Mouse (Mus musculus): ENCODE measurements around the gene Skap1. TPM values are rescaled to one million over a fixed set of nuclear protein-coding genes. Genes with fewer than 3 reads are reported as not detected.

Skap1 gene
- total and polyA plus RNA-seq, 2 experiments from 2014 or later, result 0.11 TPM; not detected in 1

DNA sequence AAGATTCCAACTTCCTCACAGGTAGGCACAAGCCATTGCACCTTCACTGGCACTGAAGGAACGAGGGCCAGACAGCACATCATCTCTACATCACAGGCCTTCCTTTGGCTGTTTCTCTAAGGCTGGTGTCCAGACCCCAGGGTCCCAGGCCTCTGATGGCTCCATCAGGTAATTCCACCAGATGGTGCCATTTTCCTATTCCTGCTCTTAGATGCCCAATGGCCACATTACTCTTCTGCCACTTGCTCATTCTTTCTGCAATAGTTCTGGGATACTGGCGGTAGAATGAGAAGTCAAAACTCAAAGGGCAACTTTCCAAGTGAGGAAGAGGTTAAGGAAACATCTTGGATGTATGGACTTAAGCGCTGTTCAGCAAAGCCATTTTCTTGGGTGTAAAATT lies 50.8 kb downstream of the Skap1 start:
- Histone ChIP-seq H3K9me3 (replicated peaks; ENCODE audit: control insufficient read depth, low read length) (peaks cover 5% of the 10 kb centered on the region; the same call in 1 of the 2 replicates), H3K36me3 (replicated peaks; ENCODE audit: control insufficient read depth, insufficient read depth, low read length) (no peaks in the 10 kb centered on the region), H3K9ac (replicated peaks; ENCODE audit: low read depth, low read length) (no peak overlapping the region), H3K4me2 (ENCODE audit: low read depth, low read length) (no peak overlapping the region), H3K27me3 (ENCODE audit: control insufficient read depth, insufficient read depth, low read length) (0 out of 2 replicates have a peak, but pooled peaks cover 5% of the 10 kb centered on the region), H3K4me3 (ENCODE audit: low read depth, low read length) (no peak overlapping the region), H3K27ac (ENCODE audit: low read depth) (no peak overlapping the region), H3K4me1 (ENCODE audit: control insufficient read depth, insufficient read depth) (no peaks in the 10 kb centered on the region)
- ATAC-seq (ENCODE audit: insufficient read depth, low read depth), result no peak
- TF ChIP-seq EP300 (IDR thresholded peaks at IDR 0.05; ENCODE audit: low read depth) (no peak), CTCF (IDR thresholded peaks at IDR 0.05; ENCODE audit: low read depth) (no peak)
- DNase-seq (ENCODE audit: low spot score), result no peak
- 79% methylated on average over 3 of the region's 3 CpGs for WGBS

DNA sequence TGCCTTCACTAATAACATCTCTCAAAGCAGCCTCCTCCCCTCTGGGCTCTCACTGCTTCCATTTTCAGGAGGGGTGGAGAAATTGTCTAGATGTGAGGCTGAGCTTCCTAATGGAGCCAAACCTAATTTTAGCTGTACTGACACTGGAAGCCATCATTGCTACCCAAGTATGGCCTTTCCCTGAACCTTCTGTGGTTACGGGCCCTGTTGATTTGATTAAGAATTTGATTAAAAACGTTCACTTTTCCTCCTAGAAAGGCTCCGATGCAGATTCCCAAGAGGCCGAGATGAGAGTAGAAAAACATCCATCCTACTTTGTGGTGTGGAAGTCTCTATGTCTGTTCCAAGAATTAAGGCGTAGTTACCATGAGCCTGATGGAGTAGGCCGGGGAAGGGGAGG lies 60.1 kb downstream of the Skap1 start:
- DNase-seq (ENCODE audit: low spot score) (no peak), ATAC-seq (ENCODE audit: insufficient read depth, low read depth) (no peak)
- H3K4me2 ChIP-seq (ENCODE audit: low read depth, low read length), result no peak overlapping the region
- no peaks in the 10 kb centered on the region for H3K27me3 ChIP-seq (ENCODE audit: control insufficient read depth, insufficient read depth, low read length)
- no peaks in the 10 kb centered on the region for H3K9me3 ChIP-seq (replicated peaks; ENCODE audit: control insufficient read depth, low read length)
- no peaks in the 10 kb centered on the region for H3K36me3 ChIP-seq (replicated peaks; ENCODE audit: control insufficient read depth, insufficient read depth, low read length)
- no peak overlapping the region for H3K4me3 ChIP-seq (ENCODE audit: low read depth, low read length)
- H3K4me1 ChIP-seq (ENCODE audit: control insufficient read depth, insufficient read depth), result no peaks in the 10 kb centered on the region
- H3K9ac ChIP-seq (replicated peaks; ENCODE audit: low read depth, low read length), result no peak overlapping the region
- TF ChIP-seq EP300 (IDR thresholded peaks at IDR 0.05; ENCODE audit: low read depth) (no peak), CTCF (IDR thresholded peaks at IDR 0.05; ENCODE audit: low read depth) (no peak)
- H3K27ac ChIP-seq (ENCODE audit: low read depth), result no peak overlapping the region
- WGBS, result 74% methylated on average over 6 of the region's 6 CpGs

- DNase-seq (ENCODE audit: low spot score) (no peak), ATAC-seq (ENCODE audit: insufficient read depth, low read depth) (no peak)
- H3K27me3 ChIP-seq (ENCODE audit: control insufficient read depth, insufficient read depth, low read length), result no peaks in the 10 kb centered on the region
- H3K4me2 ChIP-seq (ENCODE audit: low read depth, low read length), result no peak overlapping the region
- no peak overlapping the region for H3K27ac ChIP-seq (ENCODE audit: low read depth)
- 80% methylated on average over 16 of the region's 16 CpGs for WGBS
- no peaks in the 10 kb centered on the region for H3K36me3 ChIP-seq (replicated peaks; ENCODE audit: control insufficient read depth, insufficient read depth, low read length)
- H3K9ac ChIP-seq (replicated peaks; ENCODE audit: low read depth, low read length), result no peak overlapping the region
- TF ChIP-seq EP300 (IDR thresholded peaks at IDR 0.05; ENCODE audit: low read depth), result no peak
- no peak for TF ChIP-seq CTCF (IDR thresholded peaks at IDR 0.05; ENCODE audit: low read depth)
- H3K9me3 ChIP-seq (replicated peaks; ENCODE audit: control insufficient read depth, low read length), result no peaks in the 10 kb centered on the region
- no peak overlapping the region for H3K4me3 ChIP-seq (ENCODE audit: low read depth, low read length)
- no peaks in the 10 kb centered on the region for H3K4me1 ChIP-seq (ENCODE audit: control insufficient read depth, insufficient read depth)
Observed at GRCm38 (mm10) chr11:96526137-96526621, 61.8 kb downstream of the Skap1 start.

DNA sequence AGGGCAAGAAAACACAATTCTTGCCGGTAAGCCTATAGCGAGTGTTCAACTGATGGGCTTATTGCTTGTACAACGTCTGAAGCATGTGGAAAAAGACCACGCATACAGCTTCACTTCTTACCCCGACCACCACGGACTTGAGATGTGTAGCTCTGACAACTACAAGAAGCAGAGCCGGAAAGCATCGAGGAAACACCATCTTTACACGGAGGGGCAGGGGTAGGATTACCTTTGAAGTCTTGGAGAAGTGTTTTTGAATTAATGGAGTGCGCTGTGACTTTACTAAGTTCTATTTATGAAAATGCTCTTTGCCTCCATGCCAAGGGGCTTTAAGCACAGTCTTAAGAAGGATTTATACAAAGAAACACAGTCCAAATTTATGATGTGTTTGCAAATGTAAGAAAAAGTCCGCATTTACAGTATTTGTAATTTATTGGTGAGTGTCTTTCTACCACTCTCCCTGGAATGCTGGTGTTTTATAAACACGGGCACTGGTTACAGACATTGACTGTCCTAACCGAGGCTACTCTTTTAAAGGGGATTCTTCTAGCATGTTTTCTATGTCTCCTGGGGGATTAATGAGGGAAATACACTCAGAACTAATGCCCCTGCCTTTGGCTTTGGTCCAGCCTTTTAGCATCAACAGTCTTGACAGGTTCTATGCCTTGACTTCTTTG lies 67.5 kb downstream of the Skap1 start:
- TF ChIP-seq CTCF (IDR thresholded peaks at IDR 0.05; ENCODE audit: low read depth) (no peak), EP300 (IDR thresholded peaks at IDR 0.05; ENCODE audit: low read depth) (no peak)

DNA sequence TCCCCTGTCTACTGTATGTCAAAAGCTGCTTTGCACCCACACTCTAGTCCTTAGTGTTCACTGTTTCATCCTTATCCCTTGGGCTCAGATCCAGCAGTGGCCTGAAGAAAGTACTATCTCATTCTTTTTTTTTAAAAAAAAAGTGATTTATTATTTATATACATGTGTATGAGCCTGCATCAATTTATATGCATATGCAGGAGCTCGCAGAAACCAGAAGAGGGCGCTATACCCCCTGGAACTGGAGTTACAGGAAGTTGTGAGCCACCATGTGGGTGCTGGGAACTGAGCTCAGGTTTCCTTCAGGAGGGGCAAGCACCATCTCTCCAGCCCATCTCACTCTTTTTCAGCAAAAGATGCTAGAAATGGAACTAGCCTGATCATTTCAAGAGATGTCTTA lies 70.1 kb downstream of the Skap1 start:
- H3K4me1 ChIP-seq (ENCODE audit: control insufficient read depth, insufficient read depth), result no peaks in the 10 kb centered on the region
- no peak for TF ChIP-seq EP300 (IDR thresholded peaks at IDR 0.05; ENCODE audit: low read depth)
- TF ChIP-seq CTCF (IDR thresholded peaks at IDR 0.05; ENCODE audit: low read depth), result no peak
- no peaks in the 10 kb centered on the region for H3K9me3 ChIP-seq (replicated peaks; ENCODE audit: control insufficient read depth, low read length)
- DNase-seq (ENCODE audit: low spot score), result no peak
- no peak for ATAC-seq (ENCODE audit: insufficient read depth, low read depth)
- WGBS, result 64% methylated on average over 2 of the region's 2 CpGs
- H3K36me3 ChIP-seq (replicated peaks; ENCODE audit: control insufficient read depth, insufficient read depth, low read length), result no peaks in the 10 kb centered on the region
- H3K9ac ChIP-seq (replicated peaks; ENCODE audit: low read depth, low read length), result no peak overlapping the region
- H3K4me2 ChIP-seq (ENCODE audit: low read depth, low read length), result no peak overlapping the region
- no peak overlapping the region for H3K4me3 ChIP-seq (ENCODE audit: low read depth, low read length)
- H3K27ac ChIP-seq (ENCODE audit: low read depth), result no peak overlapping the region
- peaks cover 37% of the 10 kb centered on the region for H3K27me3 ChIP-seq (ENCODE audit: control insufficient read depth, insufficient read depth, low read length)

More for the DNA sequence above, 67.5 kb downstream of the Skap1 start:
- Histone ChIP-seq H3K4me1 (ENCODE audit: control insufficient read depth, insufficient read depth) (no peaks in the 10 kb centered on the region), H3K4me3 (ENCODE audit: low read depth, low read length) (no peak overlapping the region), H3K27me3 (ENCODE audit: control insufficient read depth, insufficient read depth, low read length) (peaks cover 16% of the 10 kb centered on the region), H3K27ac (ENCODE audit: low read depth) (no peak overlapping the region), H3K36me3 (replicated peaks; ENCODE audit: control insufficient read depth, insufficient read depth, low read length) (no peaks in the 10 kb centered on the region), H3K9me3 (replicated peaks; ENCODE audit: control insufficient read depth, low read length) (no peaks in the 10 kb centered on the region), H3K4me2 (ENCODE audit: low read depth, low read length) (no peak overlapping the region), H3K9ac (replicated peaks; ENCODE audit: low read depth, low read length) (no peak overlapping the region)
- DNase-seq (ENCODE audit: low spot score), result no peak
- no peak for ATAC-seq (ENCODE audit: insufficient read depth, low read depth)
- WGBS, result 69% methylated on average over 13 of the region's 13 CpGs

- WGBS, result 21% methylated on average over 5 of the region's 5 CpGs
- Histone ChIP-seq H3K27ac (ENCODE audit: low read depth) (no peak overlapping the region), H3K4me2 (ENCODE audit: low read depth, low read length) (no peak overlapping the region), H3K4me3 (ENCODE audit: low read depth, low read length) (no peak overlapping the region), H3K4me1 (ENCODE audit: control insufficient read depth, insufficient read depth) (no peaks in the 10 kb centered on the region), H3K9me3 (replicated peaks; ENCODE audit: control insufficient read depth, low read length) (no peaks in the 10 kb centered on the region), H3K27me3 (ENCODE audit: control insufficient read depth, insufficient read depth, low read length) (peaks cover 46% of the 10 kb centered on the region), H3K9ac (replicated peaks; ENCODE audit: low read depth, low read length) (no peak overlapping the region), H3K36me3 (replicated peaks; ENCODE audit: control insufficient read depth, insufficient read depth, low read length) (no peaks in the 10 kb centered on the region)
- TF ChIP-seq CTCF (IDR thresholded peaks at IDR 0.05; ENCODE audit: low read depth) (peak; percentile 90), EP300 (IDR thresholded peaks at IDR 0.05; ENCODE audit: low read depth) (no peak)
- ATAC-seq (ENCODE audit: insufficient read depth, low read depth) (no peak), DNase-seq (ENCODE audit: low spot score) (peak; percentile 17)
Observed at GRCm38 (mm10) chr11:96536146-96536545, 71.8 kb downstream of the Skap1 start.

All from heart, postnatal 0 days (tissue).